Mouse (Mus musculus) heart, postnatal 0 days (tissue): ENCODE results near the gene Lypd4.

Experiments used
- CTCF ChIP-seq: IDR thresholded peaks from 2 replicates; pipeline ENCODE4 v1.5.1; 2016; ENCODE audit warnings: antibody characterized with exemption, control low read depth, low read depth
- EP300 ChIP-seq: IDR thresholded peaks from 2 replicates; pipeline ENCODE4 v1.6.1; 2016; ENCODE audit warnings: antibody characterized with exemption, low read depth

DNA sequence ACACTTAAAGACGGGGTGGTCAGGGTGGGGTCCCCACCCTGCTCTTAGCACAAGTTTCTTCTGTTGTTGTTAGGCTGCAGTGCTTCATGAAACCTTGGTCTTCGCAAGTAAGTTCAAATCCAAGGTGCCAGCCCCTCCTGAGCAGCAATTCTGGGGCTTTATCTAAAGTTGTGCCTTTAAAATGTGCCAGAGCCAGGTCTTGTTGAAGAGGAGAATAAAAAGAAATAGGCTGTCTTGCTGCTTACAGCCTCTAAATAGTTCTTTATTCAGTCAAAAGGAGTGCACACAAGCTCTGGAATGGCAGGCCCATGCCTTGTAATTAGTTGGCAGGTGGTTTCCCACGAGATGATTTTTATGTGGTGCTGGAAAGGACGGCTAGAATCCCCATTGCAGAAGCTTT is 17.4 kb upstream of the Lypd4 start:
- no peak for TF ChIP-seq CTCF
- no peak for TF ChIP-seq EP300
